Mouse (Mus musculus) liver, embryonic 14.5 days (tissue): ENCODE results near the gene Tnnc2. TPM values are rescaled to one million over a fixed set of nuclear protein-coding genes. Genes with fewer than 3 reads are reported as not detected.

ENCODE experiments used
- ATAC-seq: fragments of 200-750 bp; cut with Nextera tagmentation; 2 replicates; pipeline ENCODE4 v1.8.0; 2017; ENCODE audit warnings: moderate number of reproducible peaks, mild to moderate bottlenecking, moderate library complexity; ENCODE audit not compliant: insufficient read depth
- DNase-seq, 3 experiments: peaks; one replicate each; pipeline ENCODE4 v3.0.0-alpha.2; 2012 to 2013; ENCODE audit warnings: low read depth in 3 of 3, low spot score in 3 of 3
- H3K27ac ChIP-seq: fragments of 300-500 bp; sonication (generic); 2 replicates; pipeline ENCODE4 v1.5.1; 2014; ENCODE audit warnings: moderate library complexity, mild to moderate bottlenecking, control low read depth, inconsistent platforms
- H3K27me3 ChIP-seq: fragments of 300-500 bp; sonication (generic); 2 replicates; pipeline ENCODE4 v1.6.1; 2014; ENCODE audit warnings: mild to moderate bottlenecking, low read length, moderate library complexity; ENCODE audit not compliant: control insufficient read depth, insufficient read depth
- H3K36me3 ChIP-seq: fragments of 300-500 bp; sonication (generic); replicated peaks from 2 replicates; pipeline ENCODE4 v1.6.1; 2014; ENCODE audit warnings: low read depth; ENCODE audit not compliant: control insufficient read depth, insufficient read depth
- H3K4me1 ChIP-seq, 2 experiments: fragments of 200-500 bp in 1 of 2; fragments of 300-500 bp in 1 of 2; sonication (generic) in 1 of 2; replicated peaks; 2 replicates each; pipeline ENCODE4 v1.6.1; 2012 to 2014; ENCODE audit warnings: antibody characterized with exemption in 1 of 2, inconsistent platforms in 1 of 2, low read length in 1 of 2; ENCODE audit not compliant: control insufficient read depth in 2 of 2, insufficient read depth in 2 of 2
- H3K4me2 ChIP-seq: fragments of 300-500 bp; sonication (generic); 2 replicates; pipeline ENCODE4 v1.6.1; 2014; ENCODE audit warnings: low read depth, mild to moderate bottlenecking, control low read depth, moderate library complexity
- H3K4me3 ChIP-seq, 2 experiments: fragments of 200-500 bp in 1 of 2; fragments of 300-500 bp in 1 of 2; sonication (generic) in 1 of 2; 2 replicates each; pipeline ENCODE4 v1.5.1; 2012 to 2014; ENCODE audit warnings: low read depth in 2 of 2, low read length in 2 of 2, mild to moderate bottlenecking in 2 of 2, control low read depth in 1 of 2, inconsistent platforms in 1 of 2, moderate library complexity in 1 of 2; ENCODE audit not compliant: insufficient read depth in 1 of 2
- H3K9ac ChIP-seq: fragments of 300-500 bp; sonication (generic); replicated peaks from 2 replicates; pipeline ENCODE4 v1.6.1; 2014; ENCODE audit warnings: mild to moderate bottlenecking, control low read depth, moderate library complexity
- H3K9me3 ChIP-seq: fragments of 300-500 bp; sonication (generic); 2 replicates; pipeline ENCODE4 v1.6.1; 2016; ENCODE audit warnings: low read length, mixed read lengths; ENCODE audit not compliant: control insufficient read depth
- CTCF ChIP-seq: IDR thresholded peaks from 2 replicates; pipeline ENCODE4 v1.5.1; 2016; ENCODE audit warnings: antibody characterized with exemption, low read depth, control low read depth
- EP300 ChIP-seq: IDR thresholded peaks from 2 replicates; pipeline ENCODE4 v1.6.1; 2016; ENCODE audit warnings: antibody characterized with exemption, low read depth
- WGBS: fragments of 180-500 bp; shearing (Covaris S2); extraction: QIAGEN DNeasy Blood & Tissue Kit; methylation state at CpG from one replicate; pipeline ENCODE4 v1.1.7; 2014; ENCODE audit not compliant: insufficient replicate concordance; 5-methylcytosine and 5-hydroxymethylcytosine counted together
- polyA plus RNA-seq, 2 experiments: library from polyadenylated mRNA; depleted of rRNA in 1 of 2; stranded (reverse) in 1 of 2; unstranded in 1 of 2; fragments of >200 nt; fragmentation: Nextera tagmentation in 1 of 2; extraction: Ambion mirVana in 1 of 2; gene quantifications; 2 replicates each; pipeline versions ENCODE4 v1.2.1 to v1.2.3; 2012 to 2014

Tnnc2 gene
- polyA plus RNA-seq, 2 experiments = 0.32 to 0.44 TPM

DNA sequence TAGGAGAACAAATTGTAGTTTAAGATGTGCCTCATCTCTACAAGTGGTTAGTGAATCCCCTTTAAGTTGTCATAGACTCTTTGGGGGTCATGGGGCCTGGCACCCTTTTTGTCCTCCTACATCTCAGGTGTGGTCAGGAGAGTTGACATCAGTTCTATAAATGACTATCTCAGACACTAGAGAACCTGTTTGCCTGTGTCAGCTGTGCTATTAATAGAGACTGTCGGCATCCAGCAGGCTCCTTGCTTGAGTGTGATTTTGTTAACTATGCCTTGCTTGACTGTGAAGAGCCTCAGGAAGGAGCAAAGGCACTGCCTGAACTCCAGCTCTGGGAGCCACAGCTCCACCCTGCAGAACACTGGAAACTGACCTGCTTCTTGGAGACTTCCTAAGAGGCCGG, 25.0 kb downstream of the Tnnc2 start:
- Histone ChIP-seq H3K27ac (peak overlapping the region; percentile 7; the same call in 1 of the 2 replicates), H3K9ac (no peak overlapping the region)
- WGBS = 82% methylated on average over 2 of the region's 2 CpGs

DNA sequence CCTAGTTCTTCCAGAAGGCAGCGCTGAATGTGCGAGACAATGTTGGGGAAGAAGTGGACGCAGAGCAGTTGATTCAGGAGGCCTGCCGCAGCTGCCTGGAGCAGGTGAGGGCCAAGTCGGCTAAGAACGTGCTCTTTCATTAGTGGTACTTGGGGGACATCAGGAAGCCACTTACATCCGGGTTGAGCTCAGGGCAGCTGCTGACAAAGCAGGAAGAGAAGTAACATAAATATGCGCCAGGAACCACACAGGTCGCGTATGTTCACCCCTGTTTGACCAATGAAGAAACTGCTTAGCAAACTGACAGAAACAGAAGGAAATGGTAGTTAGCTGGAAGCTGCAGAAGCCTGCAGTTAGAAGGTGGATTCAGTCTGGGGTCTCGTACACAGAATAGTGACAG, 25.7 kb downstream of the Tnnc2 start:
- Histone ChIP-seq H3K9me3 (no peaks in the 10 kb centered on the region), H3K9ac (no peak overlapping the region), H3K27ac (no peak overlapping the region), H3K4me2 (no peak overlapping the region), H3K4me3 (no peak overlapping the region), H3K36me3 (peaks cover 91% of the 10 kb centered on the region), H3K4me1 (peaks cover 13 to 15% of the 10 kb centered on the region in 2 experiments), H3K27me3 (no peaks in the 10 kb centered on the region)
- ATAC-seq (no peak), DNase-seq (no peak)
- WGBS = 63% methylated on average over 11 of the region's 11 CpGs
- TF ChIP-seq CTCF = no peak
- no peak for TF ChIP-seq EP300

More for the DNA sequence above, 25.0 kb downstream of the Tnnc2 start:
- no peak for DNase-seq
- Histone ChIP-seq H3K4me2 (no peak overlapping the region), H3K4me3 (no peak overlapping the region), H3K4me1 (peaks cover 20 to 22% of the 10 kb centered on the region in 2 experiments), H3K27me3 (no peaks in the 10 kb centered on the region), H3K36me3 (peaks cover 92% of the 10 kb centered on the region), H3K9me3 (no peaks in the 10 kb centered on the region)
- ATAC-seq = no peak
- TF ChIP-seq CTCF (no peak), EP300 (no peak)

DNA sequence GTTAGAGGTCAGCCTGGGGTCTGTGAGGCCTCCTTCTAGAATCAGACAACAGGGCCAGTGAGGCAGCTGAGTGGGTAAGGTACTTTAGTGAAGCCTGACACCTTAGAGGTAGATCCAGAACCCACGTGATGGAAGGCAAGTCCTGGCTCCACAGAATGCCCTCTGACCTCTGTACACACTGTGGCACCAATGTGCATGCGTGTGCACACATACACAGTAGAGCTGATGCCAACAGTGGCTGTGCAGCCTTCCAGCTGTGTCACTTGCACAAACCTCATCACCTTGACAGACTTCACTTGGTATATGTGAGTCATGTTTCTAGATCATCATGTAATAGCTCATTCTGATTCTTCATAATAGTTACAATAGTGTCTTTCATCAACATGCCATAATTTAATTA, 27.3 kb downstream of the Tnnc2 start:
- Histone ChIP-seq H3K4me1 (peaks cover 0 to 12% of the 10 kb centered on the region in 2 experiments), H3K4me3 (no peak overlapping the region), H3K4me2 (no peak overlapping the region), H3K27ac (no peak overlapping the region), H3K36me3 (peaks cover 96% of the 10 kb centered on the region), H3K27me3 (no peaks in the 10 kb centered on the region), H3K9ac (no peak overlapping the region), H3K9me3 (no peaks in the 10 kb centered on the region)
- no peak for ATAC-seq
- TF ChIP-seq EP300 (no peak), CTCF (no peak)
- no peak for DNase-seq
- WGBS = 84% methylated on average over 2 of the region's 2 CpGs

DNA sequence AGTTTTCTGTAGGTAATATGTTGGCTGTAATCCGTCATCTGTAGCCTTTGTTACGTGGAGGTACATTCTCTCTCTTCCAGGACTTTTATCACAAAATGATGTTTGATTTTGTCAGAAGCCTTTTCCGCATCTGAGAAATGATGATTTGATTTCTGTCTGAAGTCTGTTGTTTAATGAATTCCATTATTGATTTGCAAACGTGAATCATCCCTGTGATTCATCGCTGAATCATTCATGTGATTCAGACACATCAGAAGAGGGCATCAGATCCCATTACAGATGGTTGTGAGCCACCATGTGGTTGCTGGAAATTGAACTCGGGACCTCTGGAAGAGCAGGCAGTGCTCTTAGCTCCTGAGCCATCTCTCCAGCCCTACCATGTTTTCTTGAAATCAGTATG, 30.8 kb downstream of the Tnnc2 start:
- Histone ChIP-seq H3K27ac (peak overlapping the region; percentile 64; the same call in 1 of the 2 replicates), H3K9me3 (no peaks in the 10 kb centered on the region), H3K4me1 (peaks cover 10 to 22% of the 10 kb centered on the region in 2 experiments; a peak in 3 of 4 replicates), H3K9ac (peak overlapping the region; percentile 48; the same call in 1 of the 2 replicates), H3K36me3 (peaks cover 64% of the 10 kb centered on the region), H3K27me3 (no peaks in the 10 kb centered on the region), H3K4me2 (peak overlapping the region; percentile 90), H3K4me3 (no peak overlapping the region)
- WGBS = 87% methylated on average over 6 of the region's 6 CpGs
- no peak for TF ChIP-seq EP300
- TF ChIP-seq CTCF = no peak
- ATAC-seq (no peak), DNase-seq (no peak)

DNA sequence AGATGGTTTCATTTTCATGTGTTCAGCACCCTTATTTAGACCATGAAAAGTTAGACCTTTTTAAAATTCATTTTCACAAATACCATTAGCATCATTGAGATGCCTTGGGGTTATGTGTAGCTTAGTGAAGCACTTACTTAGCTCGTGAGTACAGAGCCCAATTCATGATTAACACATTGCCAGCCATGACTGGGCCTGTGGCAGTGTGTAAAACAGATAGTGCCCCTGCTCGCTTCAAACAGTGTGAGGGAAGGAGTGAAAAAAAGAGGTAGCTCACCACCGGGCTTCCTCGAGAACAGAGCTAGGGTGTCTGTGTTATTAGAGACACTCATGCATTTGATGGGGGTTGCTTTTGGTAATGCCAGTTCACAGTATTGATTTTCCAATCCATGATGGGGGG, 31.6 kb downstream of the Tnnc2 start:
- H3K27ac ChIP-seq = peak overlapping the region; percentile 64
- H3K9me3 ChIP-seq = no peaks in the 10 kb centered on the region
- WGBS = 61% methylated on average over 4 of the region's 4 CpGs
- H3K4me3 ChIP-seq = peak overlapping the region in 1 of 2 experiments; percentile 21; a peak in 2 of 4 replicates
- TF ChIP-seq EP300 (peak; percentile 54), CTCF (no peak)
- peak overlapping the region; percentile 48 for H3K9ac ChIP-seq
- peak in 1 of 3 experiments; percentile 35 for DNase-seq
- H3K4me1 ChIP-seq = peaks cover 10 to 22% of the 10 kb centered on the region in 2 experiments; a peak in 3 of 4 replicates
- peak overlapping the region; percentile 90 for H3K4me2 ChIP-seq
- H3K27me3 ChIP-seq = no peaks in the 10 kb centered on the region; the same call in 1 of the 2 replicates
- peak; percentile 31 for ATAC-seq
- H3K36me3 ChIP-seq = peaks cover 56% of the 10 kb centered on the region
